Mouse (Mus musculus) E14TG2a.4 (cell line): ENCODE measurements around the gene Hrh1.
A peak's percentile ranks its signal among the peaks of the same experiment; 100 is the strongest.

Source experiments
- H3K27me3 ChIP-seq: 2 replicates; pipeline ENCODE4 v1.6.1; 2014; ENCODE audit warnings: low read length, control low read depth; ENCODE audit not compliant: insufficient read depth
- H3K36me3 ChIP-seq: 2 replicates; pipeline ENCODE4 v1.6.1; 2014; ENCODE audit warnings: low read length, control low read depth; ENCODE audit not compliant: insufficient read depth
- H3K4me1 ChIP-seq: replicated peaks from 2 replicates; pipeline ENCODE4 v1.6.1; 2014; ENCODE audit warnings: low read depth, low read length, control low read depth
- H3K4me3 ChIP-seq: replicated peaks from 2 replicates; pipeline ENCODE4 v1.5.1; 2014; ENCODE audit warnings: mild to moderate bottlenecking, low read length
- H3K9me3 ChIP-seq: 2 replicates; pipeline ENCODE4 v1.6.1; 2014; ENCODE audit warnings: low read length, control low read depth
- CTCF ChIP-seq: conservative IDR thresholded peaks from 2 replicates; pipeline ENCODE4 v1.5.1; 2014; ENCODE audit warnings: low read length
- NANOG ChIP-seq: IDR thresholded peaks from 2 replicates; pipeline ENCODE4 v1.6.1; 2014; ENCODE audit warnings: borderline replicate concordance, low read length, mixed read lengths
- POU5F1 ChIP-seq: IDR thresholded peaks from 2 replicates; pipeline ENCODE4 v1.6.1; 2014; ENCODE audit warnings: low read length, borderline replicate concordance

Hrh1 gene

GRCm38 (mm10) chr6:114440302-114440701, 42.6 kb downstream of the Hrh1 start:
- TF ChIP-seq CTCF: peak; percentile 59
- no peak for TF ChIP-seq NANOG
- Histone ChIP-seq H3K9me3 (no peaks in the 10 kb centered on the region), H3K27me3 (no peaks in the 10 kb centered on the region), H3K4me3 (no peak overlapping the region), H3K4me1 (no peaks in the 10 kb centered on the region), H3K36me3 (no peaks in the 10 kb centered on the region)

GRCm38 (mm10) chr6:114440788-114441453, 43.2 kb downstream of the Hrh1 start:
- H3K4me3 ChIP-seq: no peak overlapping the region
- no peaks in the 10 kb centered on the region for H3K4me1 ChIP-seq
- TF ChIP-seq POU5F1 (no peak), CTCF (no peak)
- H3K36me3 ChIP-seq: no peaks in the 10 kb centered on the region
- H3K27me3 ChIP-seq: no peaks in the 10 kb centered on the region; the same call in 1 of the 2 replicates
- no peaks in the 10 kb centered on the region for H3K9me3 ChIP-seq

GRCm38 (mm10) chr6:114444247-114444844, 46.6 kb downstream of the Hrh1 start:
- H3K36me3 ChIP-seq: no peaks in the 10 kb centered on the region
- no peaks in the 10 kb centered on the region for H3K4me1 ChIP-seq
- no peak overlapping the region for H3K4me3 ChIP-seq
- peaks cover 3% of the 10 kb centered on the region; the same call in 1 of the 2 replicates for H3K27me3 ChIP-seq
- H3K9me3 ChIP-seq: no peaks in the 10 kb centered on the region
- no peak for TF ChIP-seq POU5F1
- TF ChIP-seq NANOG: no peak
- TF ChIP-seq CTCF: no peak

- peaks cover 3% of the 10 kb centered on the region; the same call in 1 of the 2 replicates for H3K27me3 ChIP-seq
- H3K4me1 ChIP-seq: no peaks in the 10 kb centered on the region
- no peaks in the 10 kb centered on the region for H3K9me3 ChIP-seq
- TF ChIP-seq CTCF (no peak), POU5F1 (no peak), NANOG (no peak)
- H3K4me3 ChIP-seq: no peak overlapping the region
- H3K36me3 ChIP-seq: no peaks in the 10 kb centered on the region
These were observed 47.2 kb downstream of the Hrh1 start for GRCm38 (mm10) chr6:114444976-114445375.

- peaks cover 3% of the 10 kb centered on the region; the same call in 1 of the 2 replicates for H3K27me3 ChIP-seq
- H3K4me1 ChIP-seq: no peaks in the 10 kb centered on the region
- no peak overlapping the region for H3K4me3 ChIP-seq
- no peaks in the 10 kb centered on the region for H3K36me3 ChIP-seq
- no peaks in the 10 kb centered on the region for H3K9me3 ChIP-seq
- TF ChIP-seq POU5F1 (no peak), NANOG (no peak), CTCF (no peak)
These were observed 51.2 kb downstream of the Hrh1 start for GRCm38 (mm10) chr6:114448888-114449287.

GRCm38 (mm10) chr6:114455267-114455666, 57.5 kb downstream of the Hrh1 start:
- H3K9me3 ChIP-seq: no peaks in the 10 kb centered on the region
- no peaks in the 10 kb centered on the region for H3K4me1 ChIP-seq
- no peaks in the 10 kb centered on the region for H3K36me3 ChIP-seq
- no peaks in the 10 kb centered on the region for H3K27me3 ChIP-seq
- TF ChIP-seq POU5F1 (no peak), NANOG (no peak), CTCF (peak; percentile 59)
- no peak overlapping the region for H3K4me3 ChIP-seq

GRCm38 (mm10) chr6:114456255-114457042, 58.7 kb downstream of the Hrh1 start:
- Histone ChIP-seq H3K4me1 (no peaks in the 10 kb centered on the region), H3K27me3 (no peaks in the 10 kb centered on the region), H3K36me3 (no peaks in the 10 kb centered on the region), H3K4me3 (no peak overlapping the region), H3K9me3 (no peaks in the 10 kb centered on the region)
- TF ChIP-seq CTCF: no peak

- Histone ChIP-seq H3K9me3 (no peaks in the 10 kb centered on the region), H3K36me3 (no peaks in the 10 kb centered on the region), H3K4me3 (no peak overlapping the region), H3K4me1 (no peaks in the 10 kb centered on the region), H3K27me3 (no peaks in the 10 kb centered on the region)
- TF ChIP-seq CTCF: no peak
- no peak for TF ChIP-seq NANOG
- TF ChIP-seq POU5F1: no peak
These were observed 59.6 kb downstream of the Hrh1 start for GRCm38 (mm10) chr6:114457299-114457698.
